Mouse (Mus musculus) mesoderm, embryonic 11.5 days (tissue): Measurements from ENCODE around the gene Lag3.

Source experiments
- DNase-seq: peaks from one replicate; pipeline ENCODE4 v3.0.0-alpha.2; 2012; ENCODE audit warnings: low read depth, low spot score

Gene Lag3

DNA sequence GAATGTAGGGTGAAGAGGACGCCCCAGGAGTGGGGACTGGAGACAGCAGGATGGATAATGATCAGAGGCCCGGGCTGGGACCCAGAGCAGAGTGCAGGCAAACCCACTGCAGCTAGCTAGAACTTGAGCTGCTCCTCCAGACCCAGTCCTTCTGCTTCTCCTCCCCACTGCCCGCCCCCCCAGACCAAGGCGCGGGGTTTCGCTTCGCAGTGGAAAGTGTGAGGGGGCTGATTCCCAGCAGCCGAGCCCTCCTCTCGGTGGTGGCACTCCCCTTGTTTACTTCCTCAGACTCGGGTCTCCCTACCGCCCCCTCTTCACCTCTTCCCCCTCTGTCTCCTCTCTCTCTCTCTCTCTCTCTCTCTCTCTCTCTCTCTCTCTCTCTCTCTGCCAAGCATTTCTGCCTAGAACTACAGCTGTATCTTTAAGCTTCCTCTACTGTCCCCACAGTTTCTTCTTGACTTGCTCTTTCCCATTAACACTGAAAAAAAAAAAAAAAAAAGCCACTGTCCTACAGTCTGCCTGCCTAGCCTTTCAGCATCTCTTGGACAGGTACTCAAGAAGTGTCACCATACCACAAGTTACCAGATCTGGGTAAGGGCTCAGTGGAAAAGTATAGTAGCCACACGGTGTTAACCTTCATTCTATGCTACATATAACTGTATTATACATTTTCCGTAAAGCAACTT, at the start of gene Lag3:
TSS of gene Lag3 (minus strand) at position 173 of the 686 bp plus-strand sequence.
- DNase-seq, result no peak

DNA sequence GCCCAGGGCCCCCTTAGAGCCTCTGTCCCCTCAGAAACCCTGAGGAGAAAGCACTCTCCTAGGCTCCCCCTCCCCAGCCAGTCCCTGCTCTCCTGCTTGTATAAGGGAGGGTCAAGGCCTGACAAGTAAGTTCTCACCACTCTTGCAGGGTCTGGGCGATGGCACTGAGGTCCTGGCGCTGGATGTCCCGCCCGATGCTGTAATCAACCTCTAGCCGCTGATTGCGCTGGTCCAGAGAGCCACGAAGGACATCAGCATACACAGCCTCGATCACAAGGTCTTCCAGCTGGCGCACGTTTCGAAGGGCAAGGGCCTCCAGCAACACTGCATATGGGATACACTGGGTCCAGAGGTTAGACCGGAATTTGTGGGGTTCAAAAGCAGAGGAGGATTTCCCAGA, 49.5 kb upstream of the Lag3 start:
- no peak for DNase-seq

DNA sequence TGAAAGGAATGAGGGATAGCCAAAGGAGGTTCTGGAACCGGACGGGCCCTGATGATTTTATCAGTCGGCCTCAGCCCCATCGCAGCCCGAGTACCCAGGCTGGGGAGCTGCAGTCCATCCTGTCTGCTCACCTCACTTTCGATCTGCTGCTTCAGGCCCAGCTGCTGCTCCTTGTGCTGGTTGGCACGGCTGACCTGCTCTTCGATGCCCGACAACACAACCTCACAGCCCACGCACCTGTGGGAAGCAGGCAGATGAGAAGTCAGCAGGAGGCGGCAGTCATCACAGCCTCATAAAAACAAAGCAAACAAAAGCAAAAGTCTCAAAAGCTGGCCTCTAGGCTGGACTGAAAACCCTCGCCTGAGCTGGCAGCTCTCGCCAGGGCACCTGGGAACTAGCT, 48.5 kb upstream of the Lag3 start:
- DNase-seq, result no peak

DNA sequence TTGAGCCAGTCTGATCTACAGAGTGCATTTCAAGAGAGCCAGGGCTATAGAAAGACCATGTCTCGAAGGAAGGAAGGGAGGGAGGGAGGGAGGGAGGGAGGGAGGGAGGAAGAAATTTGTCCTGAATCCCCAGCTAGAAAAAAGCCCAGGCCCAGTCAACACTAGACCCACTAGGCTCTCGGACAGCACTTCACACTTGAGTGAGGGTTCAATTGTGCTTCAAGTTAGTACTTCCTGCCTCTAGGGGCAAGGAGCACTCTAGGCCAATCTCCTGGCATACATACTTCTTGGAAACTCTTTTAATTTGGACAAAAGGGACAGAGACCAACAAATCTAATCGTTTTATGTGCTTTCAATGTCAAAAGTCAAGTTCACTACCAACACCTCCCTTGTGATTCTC, 46.6 kb upstream of the Lag3 start:
- no peak for DNase-seq

DNA sequence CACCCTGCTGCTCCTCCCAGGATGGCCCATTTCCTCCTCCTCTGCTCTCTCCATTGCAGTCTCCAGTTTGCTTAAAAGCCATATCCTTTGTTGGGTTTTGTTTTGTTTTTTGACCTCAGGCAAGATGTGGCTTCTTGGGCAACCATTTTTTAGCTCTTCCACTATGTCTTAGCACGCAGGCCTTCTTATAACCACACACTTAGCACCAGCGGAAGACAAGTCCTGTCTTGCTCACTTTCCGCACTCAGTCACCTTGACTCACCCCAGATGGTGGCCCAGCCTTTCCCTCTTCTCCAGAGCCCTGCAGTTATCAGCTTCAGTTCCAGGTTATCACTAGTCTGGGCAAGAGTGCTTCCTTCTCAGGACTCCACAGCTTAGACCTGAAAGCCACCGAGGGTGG, 43.7 kb upstream of the Lag3 start:
- DNase-seq, result no peak

DNA sequence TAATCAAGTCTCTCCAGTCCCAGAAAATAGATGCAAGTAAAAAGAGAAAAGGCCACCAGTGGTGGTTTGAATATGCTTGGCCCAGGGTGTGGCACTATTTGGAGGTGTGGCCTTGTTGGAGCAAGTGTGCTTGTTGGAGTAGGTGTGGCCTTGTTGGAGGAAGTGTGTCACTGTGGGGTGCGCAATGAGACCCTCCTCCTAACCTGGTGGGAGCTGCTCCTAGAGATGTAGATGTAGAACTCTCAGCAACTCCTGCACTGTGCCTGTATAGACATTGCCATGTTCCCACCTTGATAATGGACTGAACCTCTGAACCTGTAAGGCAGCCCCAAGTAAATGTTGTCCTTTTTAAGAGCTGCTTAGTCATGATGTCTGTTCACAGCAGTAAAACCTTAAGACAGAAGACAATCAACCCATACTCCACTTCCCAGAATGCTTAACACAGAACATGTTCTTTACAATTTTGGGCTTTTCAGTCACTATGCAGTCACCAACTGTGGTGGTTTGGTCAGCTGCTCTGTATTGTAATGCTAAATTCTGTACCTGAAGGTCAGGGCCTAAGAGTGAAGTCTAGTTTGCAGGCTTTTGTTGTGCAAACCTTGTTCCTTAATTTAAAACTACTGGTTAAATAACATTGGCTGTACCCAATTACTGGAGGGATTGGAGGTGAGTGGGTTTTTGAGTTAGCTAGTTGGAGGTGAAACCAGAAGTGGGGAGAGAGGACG, 42.6 kb upstream of the Lag3 start:
- DNase-seq, result no peak

DNA sequence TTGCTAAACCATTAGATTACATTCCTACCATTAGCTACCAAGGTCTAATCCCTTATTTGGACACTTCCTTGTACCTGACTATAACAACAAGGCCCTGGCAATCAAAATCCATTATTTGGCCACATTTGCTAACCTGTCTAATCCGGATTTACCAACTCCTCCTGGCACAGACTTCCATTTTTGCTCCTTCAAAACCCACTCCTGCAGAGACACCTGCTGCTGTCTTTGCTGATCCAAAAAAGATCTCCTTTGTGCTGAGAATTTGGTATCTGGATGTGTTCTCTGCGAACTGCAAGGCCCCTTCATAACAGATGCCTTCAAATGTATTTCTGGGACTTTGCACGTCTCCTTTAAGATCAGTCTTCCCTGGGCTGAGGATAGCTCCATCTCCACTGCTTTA, 32.0 kb upstream of the Lag3 start:
- DNase-seq, result no peak

DNA sequence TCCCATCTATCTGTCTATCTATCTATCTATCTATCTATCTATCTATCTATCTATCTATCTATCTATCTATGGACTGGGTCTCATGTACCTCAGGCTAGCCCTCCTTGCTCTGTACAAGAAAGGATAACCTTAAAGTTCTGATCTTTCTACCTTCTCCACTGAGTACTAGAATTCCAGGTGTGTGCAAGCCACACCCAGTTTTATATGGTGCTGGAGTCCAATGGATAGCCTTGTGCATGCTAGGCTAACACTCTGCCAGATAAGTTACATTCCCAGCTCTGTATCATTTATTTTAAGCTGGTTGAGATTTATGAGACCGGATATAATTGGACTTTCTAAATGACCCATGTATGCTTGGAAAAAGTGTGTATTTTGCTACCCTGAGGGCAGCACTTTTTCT, 30.2 kb upstream of the Lag3 start:
- DNase-seq, result no peak

DNA sequence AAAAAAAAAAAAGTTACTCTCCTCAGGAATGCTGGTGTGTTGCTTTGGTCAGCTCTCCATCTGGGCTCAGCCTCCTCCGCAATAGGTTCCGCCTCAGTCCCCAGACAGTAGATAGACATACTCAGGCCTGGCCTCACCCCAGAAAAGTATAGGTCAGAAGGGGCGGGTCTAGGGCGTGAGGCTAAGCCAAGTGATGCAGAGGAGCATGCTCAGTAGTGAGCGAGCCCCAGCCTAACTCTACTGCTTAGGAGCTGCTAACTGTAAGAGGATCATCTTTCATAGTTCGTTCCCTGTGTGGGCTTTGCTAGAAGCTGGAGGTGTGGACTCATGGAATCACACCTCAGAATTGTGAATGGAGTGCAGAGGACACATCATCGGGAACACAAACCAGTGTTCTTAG, 27.0 kb upstream of the Lag3 start:
- DNase-seq, result no peak

DNA sequence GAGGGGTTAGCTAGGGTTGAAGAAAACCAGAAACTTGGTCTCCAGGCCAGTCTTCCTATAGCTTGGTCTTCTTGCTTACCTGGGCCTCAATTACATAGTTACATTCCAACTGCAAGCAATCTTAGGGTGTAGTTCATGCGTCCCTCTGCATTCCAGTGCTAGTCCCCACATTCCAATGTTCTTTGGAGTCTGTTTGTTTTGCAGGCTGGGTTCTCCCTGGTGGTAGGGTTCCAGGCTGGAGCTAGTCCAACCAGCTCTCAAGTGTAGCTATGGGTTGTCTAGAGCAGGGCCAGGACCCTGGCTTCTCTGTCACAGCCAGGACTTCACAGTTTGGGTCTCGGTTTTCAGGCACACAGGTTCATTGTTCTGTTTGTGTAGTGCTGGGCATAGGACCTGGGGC, 26.0 kb upstream of the Lag3 start:
- no peak for DNase-seq

DNA sequence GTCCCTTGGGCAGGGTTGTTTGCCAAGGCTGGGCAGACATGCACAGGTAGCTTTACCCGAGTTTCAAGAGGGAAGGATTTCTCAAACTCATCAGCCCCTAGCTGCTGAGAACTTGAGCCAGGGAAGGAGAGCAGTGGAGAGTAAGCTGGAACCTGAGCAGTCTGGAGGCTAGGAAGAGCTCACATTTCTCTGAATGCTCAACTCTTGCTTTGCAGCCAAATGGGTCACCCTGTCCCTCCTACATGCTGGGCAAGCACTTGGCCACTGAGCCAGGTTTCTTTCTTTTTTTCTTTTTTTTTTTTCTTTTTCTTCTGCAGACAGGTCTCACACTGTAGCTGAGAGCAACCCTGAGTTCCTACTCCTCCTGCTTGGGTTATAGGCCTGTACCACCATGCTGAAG, 25.2 kb upstream of the Lag3 start:
- DNase-seq, result no peak

DNA sequence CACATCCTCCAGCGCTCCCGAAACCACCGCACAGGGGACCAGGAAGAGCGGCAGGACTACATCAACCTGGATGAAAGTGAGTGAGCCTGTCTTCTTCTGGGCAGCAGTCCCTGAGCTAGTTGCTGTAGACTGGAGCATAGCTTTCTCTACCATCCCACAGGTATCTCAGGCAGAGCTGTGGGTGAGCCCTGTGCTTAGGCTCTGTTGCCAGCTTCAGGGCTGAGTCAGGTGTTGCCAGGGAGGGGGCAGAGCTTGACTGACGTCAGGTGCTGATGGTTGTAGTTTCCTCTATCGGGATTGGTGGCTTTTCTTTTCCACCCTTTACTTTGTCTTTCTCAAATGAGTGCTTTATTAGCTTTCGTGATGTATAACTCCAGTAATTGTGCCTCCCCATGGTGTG, 23.2 kb upstream of the Lag3 start:
- DNase-seq, result no peak

DNA sequence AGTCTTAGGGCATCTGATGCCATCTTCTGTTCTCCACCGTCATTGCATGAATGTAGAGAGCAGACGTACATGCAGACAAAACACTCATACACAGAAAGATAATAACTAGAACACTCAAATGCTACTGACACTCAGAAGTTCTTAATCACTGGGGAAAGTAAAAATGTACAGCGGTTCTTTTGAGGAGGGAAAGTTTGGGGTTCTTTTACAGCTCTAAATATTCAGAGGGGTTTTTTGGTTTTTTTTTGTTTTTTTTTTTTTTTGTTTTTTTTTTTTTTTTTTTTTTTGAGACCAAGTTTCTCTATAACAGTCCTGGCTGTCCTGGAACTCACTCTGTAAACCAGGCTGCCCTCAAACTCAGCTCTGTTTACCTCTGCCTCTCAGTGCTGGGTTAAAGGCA, 21.6 kb upstream of the Lag3 start:
- no peak for DNase-seq

DNA sequence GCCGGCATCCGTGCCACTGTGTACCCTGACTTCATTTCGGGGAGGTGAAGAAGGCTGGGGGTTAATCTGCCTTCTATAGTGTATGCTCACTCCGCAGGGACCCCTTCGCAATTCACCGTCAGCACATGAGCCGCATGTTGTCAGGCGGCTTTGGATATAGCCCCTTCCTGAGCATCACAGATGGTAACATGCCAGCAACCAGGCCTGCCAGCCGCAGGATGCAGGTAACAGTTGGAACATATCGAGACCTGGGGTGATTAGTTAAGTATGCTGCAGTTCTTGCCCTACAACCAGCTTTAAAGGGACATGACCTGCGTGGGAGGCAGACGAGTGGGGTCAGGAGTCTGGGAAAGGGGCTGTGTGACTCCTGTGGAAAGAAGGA, 20.8 kb upstream of the Lag3 start:
- no peak for DNase-seq

DNA sequence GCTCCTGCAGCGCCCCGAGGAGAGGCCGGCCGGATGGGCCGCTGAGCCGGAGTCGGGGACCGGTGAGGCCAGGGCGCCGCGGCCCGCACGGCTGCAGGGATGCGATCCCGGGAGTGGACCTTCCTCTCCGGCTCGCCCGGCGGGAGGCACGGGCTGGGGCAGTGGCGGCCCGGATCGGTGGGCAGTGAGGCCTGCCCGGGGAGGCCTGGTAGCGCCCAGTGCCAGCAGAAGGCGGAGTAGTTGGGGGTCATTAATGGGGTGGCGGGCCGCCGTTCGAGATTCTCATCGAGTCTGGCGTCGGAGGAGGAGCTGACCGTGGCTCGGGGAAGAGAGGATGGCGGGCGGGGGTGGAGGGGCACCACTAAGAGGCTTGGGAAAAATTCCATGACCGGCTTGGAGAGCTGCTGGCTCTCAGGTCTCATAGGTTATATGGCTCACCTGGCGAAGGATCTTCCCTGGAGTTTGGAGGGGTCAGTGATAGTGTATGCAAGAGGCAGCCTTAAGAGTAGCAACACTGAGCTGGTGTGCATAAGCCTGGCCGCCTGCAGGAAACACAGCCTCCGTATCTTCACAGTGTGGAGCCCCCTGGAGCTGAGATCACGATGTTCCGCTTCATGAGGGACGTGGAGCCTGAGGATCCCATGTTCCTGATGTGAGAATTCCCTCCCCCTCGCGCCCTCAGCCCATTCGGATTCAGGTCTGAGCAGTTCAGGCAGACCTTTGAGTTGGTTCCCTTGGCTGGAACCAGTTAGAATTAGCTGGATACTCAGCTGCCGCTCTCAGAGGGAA, 20.2 kb upstream of the Lag3 start:
- DNase-seq, result no peak

DNA sequence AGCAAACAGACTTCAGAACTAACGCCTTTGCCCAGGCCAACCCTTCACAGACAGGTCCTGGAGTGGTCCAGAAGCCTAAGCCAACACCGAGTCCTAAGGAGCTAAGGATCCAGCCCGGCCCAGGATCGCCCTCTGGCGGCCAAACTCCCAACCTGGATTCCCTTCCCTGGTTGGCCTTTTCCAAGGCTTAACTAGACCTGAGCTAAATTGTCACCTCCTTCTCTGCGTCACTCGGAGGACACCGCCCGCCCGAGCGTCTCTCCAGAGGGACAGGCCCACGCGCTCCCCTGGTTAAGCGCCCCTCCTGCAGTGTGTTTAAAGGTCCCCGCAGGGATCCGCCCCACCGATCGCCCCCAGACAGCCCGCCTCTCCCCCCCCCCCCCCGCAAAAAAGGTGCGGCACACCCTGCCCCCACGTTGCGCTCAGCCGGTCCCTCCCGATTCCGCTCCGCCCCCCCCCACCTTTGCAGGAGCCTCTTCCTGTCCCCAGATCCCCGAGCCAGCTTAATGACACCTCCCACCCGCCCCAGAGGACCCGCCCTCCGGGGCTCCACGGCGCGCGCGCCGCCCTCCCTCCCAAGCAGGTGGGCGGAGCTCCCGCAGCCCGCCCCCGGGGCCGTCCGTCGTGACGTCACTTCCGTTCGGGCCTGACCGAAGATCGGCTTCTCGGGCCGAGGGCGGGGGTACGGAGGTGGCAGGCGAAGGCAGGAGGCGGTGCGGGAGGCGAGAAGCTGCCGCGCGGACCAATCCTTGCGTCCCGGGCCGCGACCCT, 19.4 kb upstream of the Lag3 start, which contains the start of gene Mlf2:
TSS of gene Mlf2 (plus strand) at position 633 of the 771 bp plus-strand sequence.
- DNase-seq, result peak; percentile 99

DNA sequence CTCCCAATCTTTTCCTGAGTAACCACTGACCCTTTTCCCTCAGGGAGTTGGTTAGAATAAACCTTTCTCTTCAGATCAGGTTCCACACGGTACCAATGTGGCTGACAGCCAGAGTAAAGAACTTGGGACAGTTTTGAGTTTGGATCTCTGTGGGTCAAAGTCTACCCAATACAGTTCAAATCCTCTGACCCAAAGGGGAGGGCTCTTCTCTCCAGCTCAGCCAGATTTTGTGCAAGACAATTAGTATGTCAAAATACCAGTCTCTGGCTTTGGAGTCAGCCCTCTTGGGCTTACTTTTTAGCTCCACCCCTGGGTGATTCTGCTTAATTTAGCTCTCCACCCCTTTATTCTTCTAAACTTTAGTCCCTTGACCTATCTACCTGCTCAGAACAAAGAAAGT, 18.7 kb upstream of the Lag3 start:
- DNase-seq, result no peak

DNA sequence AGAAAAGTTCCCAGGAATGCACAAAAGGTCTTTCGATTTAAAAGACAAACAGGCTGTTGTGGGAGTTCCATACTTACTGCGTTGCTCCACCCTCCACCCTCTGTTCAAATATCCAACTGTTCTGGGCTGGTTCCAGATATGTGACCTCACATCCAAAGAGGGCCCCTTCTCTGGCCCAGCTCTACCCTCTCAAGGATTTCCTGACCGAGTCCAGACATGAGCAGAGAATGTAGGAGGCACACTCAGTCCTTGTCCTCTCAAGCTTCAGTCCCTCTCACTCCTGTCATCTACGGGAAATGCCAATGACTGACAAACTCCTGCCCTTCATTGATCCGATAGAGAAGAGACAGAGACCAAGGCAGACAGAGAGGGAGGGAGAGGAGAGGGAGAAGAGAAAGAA, 14.4 kb upstream of the Lag3 start:
- no peak for DNase-seq

DNA sequence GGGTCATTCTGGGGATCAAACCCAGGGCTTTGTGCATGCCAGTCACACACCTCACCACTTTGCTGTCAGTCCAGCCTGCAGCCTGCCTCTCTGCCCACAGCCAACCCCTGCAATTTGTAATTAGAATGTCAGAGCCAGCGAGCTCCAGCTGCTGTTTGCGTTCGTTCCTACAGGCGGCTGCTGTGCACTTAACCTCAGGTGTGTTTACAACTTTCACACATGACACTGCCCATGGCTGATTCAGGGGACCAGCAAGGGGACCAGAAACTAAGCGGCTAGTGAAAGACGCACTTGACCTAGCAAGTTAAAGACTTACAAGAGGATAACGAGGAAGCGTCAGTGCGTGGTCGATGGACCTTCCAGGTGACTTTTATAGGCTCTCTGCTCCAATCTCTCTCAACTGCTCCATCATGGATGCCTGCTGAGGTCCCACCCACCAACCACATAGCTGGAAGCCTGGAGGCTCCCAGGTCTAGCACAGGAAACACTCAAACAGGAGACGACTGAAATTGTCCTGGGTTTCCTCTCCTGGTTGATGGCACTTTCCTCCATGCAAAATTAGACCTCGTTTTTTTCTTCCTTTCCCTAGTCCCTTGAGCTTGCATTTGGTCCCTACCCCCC, 13.8 kb upstream of the Lag3 start:
- no peak for DNase-seq

DNA sequence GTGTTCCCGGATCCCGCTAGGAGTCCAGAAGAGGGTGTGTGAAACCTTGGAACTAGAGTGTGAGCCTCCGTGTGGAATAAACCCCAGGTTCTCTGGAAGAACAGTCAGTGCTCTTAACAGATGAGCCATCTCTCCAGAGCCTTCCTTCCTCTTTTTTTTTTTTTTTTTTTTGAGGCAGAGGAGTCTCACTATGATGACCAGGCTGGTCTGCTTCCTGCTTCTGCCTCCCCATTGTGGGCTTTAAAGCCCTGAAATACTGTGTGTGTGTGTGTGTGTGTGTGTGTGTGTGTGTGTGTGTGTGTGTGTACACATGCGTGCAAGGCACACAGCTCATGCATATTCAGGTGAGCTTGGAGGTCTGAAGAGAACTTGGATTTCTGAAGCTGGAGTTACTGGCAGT, 10.0 kb upstream of the Lag3 start:
- DNase-seq, result no peak

DNA sequence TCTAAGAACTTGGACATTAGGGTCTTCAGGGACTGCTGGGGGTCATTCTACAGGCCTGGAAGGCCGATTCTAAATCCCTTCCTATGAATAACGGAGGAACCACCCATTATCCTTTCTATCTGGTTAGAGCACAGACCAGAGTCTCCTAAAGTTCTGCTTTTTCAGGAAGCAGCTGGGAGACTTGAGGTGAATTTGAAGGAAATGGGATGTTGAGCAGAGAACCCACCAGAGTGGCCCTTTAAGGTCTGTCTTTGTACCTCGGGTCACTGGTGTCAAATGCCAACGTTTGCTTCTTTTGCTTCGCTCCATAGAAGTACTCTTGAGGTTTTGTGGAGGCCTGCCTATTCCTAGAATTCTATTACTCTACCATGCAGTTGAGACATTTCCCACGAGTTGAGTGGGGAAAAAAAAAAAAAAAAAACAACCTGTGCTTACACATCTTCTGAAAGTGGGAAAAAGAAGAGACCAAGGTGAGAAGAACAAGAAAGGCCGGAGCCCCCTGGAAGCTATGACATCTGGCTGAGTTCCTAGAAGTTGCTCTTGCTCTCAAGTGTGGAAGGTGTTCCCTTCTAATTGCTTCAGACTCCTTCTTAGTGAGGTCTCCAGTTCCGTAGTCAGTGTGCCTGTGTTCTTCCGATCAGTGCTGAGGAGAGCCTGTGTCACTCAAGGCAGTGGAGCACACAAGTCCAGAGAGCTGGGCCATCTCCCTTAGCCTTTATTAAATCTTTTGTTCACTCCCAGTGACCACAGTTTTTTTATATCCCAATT, 9.0 kb upstream of the Lag3 start:
- no peak for DNase-seq
